Mouse (Mus musculus) cortical plate, adult 2 months (tissue): ENCODE results near the gene Ttc6.

Source experiments
- CTCF ChIP-seq: fragments of 200-500 bp; IDR thresholded peaks from 2 replicates; pipeline ENCODE4 v1.5.1; 2011; ENCODE audit warnings: mild to moderate bottlenecking, control low read depth, low read length; ENCODE audit not compliant: insufficient read depth; ENCODE audit errors: extremely low read depth
- POLR2A ChIP-seq: fragments of 200-500 bp; IDR thresholded peaks from 2 replicates; pipeline ENCODE4 v1.6.1; 2011; ENCODE audit warnings: mild to moderate bottlenecking, low read length, control low read depth; ENCODE audit not compliant: insufficient read depth; ENCODE audit errors: extremely low read depth

DNA sequence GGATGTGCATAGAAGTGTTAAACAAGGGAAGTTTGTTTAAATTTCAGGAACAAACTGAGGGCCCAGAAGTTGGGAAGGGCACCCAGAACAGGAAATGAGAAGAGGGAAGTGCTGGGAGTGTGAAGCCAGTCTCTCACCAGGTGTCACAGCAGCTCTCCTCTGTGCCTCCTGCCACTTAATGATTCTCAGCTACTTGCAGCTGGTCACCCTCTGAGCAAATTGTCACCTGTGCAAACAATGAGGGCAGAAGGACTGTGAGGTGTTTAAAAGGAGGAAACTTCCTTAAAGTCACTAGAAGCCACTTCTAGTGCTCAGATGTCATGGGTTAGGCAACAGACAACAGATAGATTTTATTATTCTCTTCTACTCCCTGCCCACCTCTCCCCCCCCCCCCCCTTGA, 8.5 kb downstream of the Ttc6 start:
- no peak for TF ChIP-seq CTCF
- no peak for TF ChIP-seq POLR2A
